Mouse (Mus musculus): ENCODE measurements at regions not wholly inside any gene's neighbourhood (a gene's known extent, or its start where the extent isn't known, plus 50 kb on each side); places are given as distances from the start of the nearest gene placed in this dataset.

- TF ChIP-seq POLR2A (IDR thresholded peaks at IDR 0.05; ENCODE audit: insufficient read depth, low read length) (no peak), CTCF (IDR thresholded peaks at IDR 0.05; ENCODE audit: low read depth, low read length) (no peak), EP300 (IDR thresholded peaks at IDR 0.05; ENCODE audit: insufficient read depth, low read depth, low read length) (no peak)
These were observed 59.3 kb upstream of the Col1a1 start for GRCm38 (mm10) chr11:94876707-94877106.

Data from ES-Bruce4 (cell line).